ENCODE assay signal across 17 mouse cellular contexts in the genomic region with DNA sequence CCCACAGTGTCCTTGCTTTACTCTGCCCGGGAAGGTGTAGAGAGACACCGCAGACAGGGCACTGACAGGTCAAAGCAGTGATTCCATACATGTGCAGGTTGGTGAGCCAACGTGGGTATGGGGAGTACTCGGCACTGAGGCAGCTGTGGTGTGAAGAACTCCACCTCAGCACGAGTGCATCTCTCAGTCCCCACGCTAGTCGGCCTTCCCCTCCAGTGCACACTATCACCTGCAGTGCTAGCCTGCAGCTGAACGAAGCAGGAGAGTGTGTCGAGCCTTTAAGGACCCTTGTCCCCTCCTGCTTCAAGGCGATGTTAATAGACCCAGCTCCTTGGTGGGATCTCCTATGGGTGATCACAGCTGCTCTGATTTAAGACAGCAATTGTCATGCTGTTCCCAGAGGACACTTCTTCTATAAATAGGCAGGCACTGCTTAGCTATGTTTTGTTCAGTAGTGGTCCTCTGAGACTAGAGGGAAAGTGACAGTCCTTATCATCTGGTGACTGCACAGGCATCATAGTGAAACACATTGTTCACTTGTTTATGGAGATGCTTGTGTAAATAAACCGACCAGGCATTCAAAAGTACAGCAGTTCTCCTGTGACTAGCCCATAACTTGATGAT.
A peak's percentile ranks its signal among the peaks of the same experiment; 100 is the strongest.
DNase-seq lines count a peak whose midpoint lies in the region; ATAC-seq lines count a peak whose summit lies in the region.
"Had no signal": no experiment of that assay in that cellular context is flagged by ENCODE, and none has a peak within 500 bp of the region (broad histone marks: within the 10 kb centered on the region; RNA-seq: fewer than 3 reads in every experiment).

No protein-coding gene starts in this region.

- WGBS in heart, embryonic 11.5 days (ENCODE audit: insufficient replicate concordance), result 48% methylated on average over 11 of the region's 11 CpGs
- 48% methylated on average over 11 of the region's 11 CpGs for WGBS in neural tube, embryonic 13.5 days
- WGBS in heart, embryonic 16.5 days, result 38% methylated on average over 11 of the region's 11 CpGs

- ATAC-seq in heart, embryonic 11.5 days (replicated peaks; ENCODE audit: insufficient number of reproducible peaks, low FRiP score, low TSS enrichment), result no peak
- peak; percentile 56 for ATAC-seq in neural tube, embryonic 13.5 days (ENCODE audit: low read depth)
- ATAC-seq in heart, embryonic 16.5 days (replicated peaks; ENCODE audit: extremely low read depth, insufficient read depth, low FRiP score), result 0 out of 2 replicates have a peak, but pooled peaks have one; percentile 52

- H3K4me2 ChIP-seq in heart, embryonic 11.5 days, result peak overlapping the region; percentile 29; the same call in 1 of the 2 replicates
- H3K4me2 ChIP-seq in neural tube, embryonic 13.5 days, result no peak overlapping the region
- peak overlapping the region; percentile 34; the same call in 1 of the 2 replicates for H3K4me2 ChIP-seq in heart, embryonic 16.5 days (ENCODE audit: low read depth, low read length)

- no peak overlapping the region for H3K4me3 ChIP-seq in heart, embryonic 11.5 days (ENCODE audit: low read depth, low read length)
- no peak overlapping the region for H3K4me3 ChIP-seq in neural tube, embryonic 13.5 days
- H3K4me3 ChIP-seq in heart, embryonic 16.5 days (ENCODE audit: low read length), result no peak overlapping the region

- H3K27me3 ChIP-seq in heart, embryonic 11.5 days (ENCODE audit: control insufficient read depth, insufficient read depth, low read length), result no peaks in the 10 kb centered on the region
- H3K27me3 ChIP-seq in neural tube, embryonic 13.5 days, result no peaks in the 10 kb centered on the region
- H3K27me3 ChIP-seq in heart, embryonic 16.5 days (ENCODE audit: control insufficient read depth, insufficient read depth, low read length), result no peaks in the 10 kb centered on the region

- no peak overlapping the region for H3K9ac ChIP-seq in heart, embryonic 11.5 days (ENCODE audit: low read depth, low read length)
- H3K9ac ChIP-seq in neural tube, embryonic 13.5 days, result no peak overlapping the region
- no peak overlapping the region for H3K9ac ChIP-seq in heart, embryonic 16.5 days (ENCODE audit: low read length)

- H3K9me3 ChIP-seq in heart, embryonic 11.5 days (replicated peaks; ENCODE audit: control insufficient read depth, low read length), result no peaks in the 10 kb centered on the region
- no peaks in the 10 kb centered on the region for H3K9me3 ChIP-seq in neural tube, embryonic 13.5 days
- no peaks in the 10 kb centered on the region for H3K9me3 ChIP-seq in heart, embryonic 16.5 days (replicated peaks; ENCODE audit: control insufficient read depth, low read length)

- peak overlapping the region; percentile 42 for H3K27ac ChIP-seq in heart, embryonic 11.5 days (ENCODE audit: low read depth, low read length)
- H3K27ac ChIP-seq in neural tube, embryonic 13.5 days (replicated peaks), result peak overlapping the region; percentile 65
- H3K27ac ChIP-seq in heart, embryonic 16.5 days (ENCODE audit: low read length), result peak overlapping the region; percentile 56
- H3K27ac ChIP-seq: macrophage had no signal

- no peak for DNase-seq in heart, postnatal 4 days
- no peak for DNase-seq in neural tube, embryonic 10.5 days (ENCODE audit: extremely low spot score, low spot score)
- DNase-seq in yolk sac, embryonic 10.5 days (ENCODE audit: low spot score), result no peak
- DNase-seq in lung, postnatal 10 days, result no peak
- DNase-seq: adrenal gland, postnatal 10 days; cerebellum, adult 9-11 months; gastrocnemius, postnatal 25 days; kidney, adult 9 months; kidney, postnatal 4 days; liver; lung, adult 2 months; right cerebral cortex, postnatal 14 days; thymus, postnatal 4 days had no signal

- H3K36me3 ChIP-seq in heart, embryonic 11.5 days (ENCODE audit: control insufficient read depth, insufficient read depth, low read length), result no peaks in the 10 kb centered on the region
- no peaks in the 10 kb centered on the region for H3K36me3 ChIP-seq in neural tube, embryonic 13.5 days
- no peaks in the 10 kb centered on the region; the same call in 1 of the 2 replicates for H3K36me3 ChIP-seq in heart, embryonic 16.5 days (ENCODE audit: control insufficient read depth, insufficient read depth)

- H3K4me1 ChIP-seq in heart, embryonic 11.5 days (ENCODE audit: control insufficient read depth, insufficient read depth, low read length), result peaks cover 13% of the 10 kb centered on the region
- H3K4me1 ChIP-seq in neural tube, embryonic 13.5 days (replicated peaks), result peaks cover 13% of the 10 kb centered on the region
- H3K4me1 ChIP-seq in heart, embryonic 16.5 days (ENCODE audit: control insufficient read depth, insufficient read depth, low read length), result peaks cover 16% of the 10 kb centered on the region
